Mouse (Mus musculus): Measurements from ENCODE around the gene Pnkp. TPM values are rescaled to one million over a fixed set of nuclear protein-coding genes. Genes with fewer than 3 reads are reported as not detected.
A peak's percentile ranks its signal among the peaks of the same experiment; 100 is the strongest.

Gene Pnkp
- total RNA-seq, 1 experiment from 2014 or later: 26.5 TPM

- ATAC-seq (replicated peaks; ENCODE audit: low read depth, poor library complexity, severe bottlenecking): no peak
Observed at GRCm38 (mm10) chr7:44895206-44895592, 38.3 kb downstream of the Pnkp start.

- ATAC-seq (replicated peaks; ENCODE audit: low read depth, poor library complexity, severe bottlenecking): peak; percentile 79
Observed at GRCm38 (mm10) chr7:44895593-44896434, 38.9 kb downstream of the Pnkp start, which contains the start of gene Fuz. Gene Fuz (plus strand): TSS chr7:44896079.

- ATAC-seq (replicated peaks; ENCODE audit: low read depth, poor library complexity, severe bottlenecking): no peak
Observed at GRCm38 (mm10) chr7:44896499-44896898, 39.6 kb downstream of the Pnkp start.

GRCm38 (mm10) chr7:44898607-44899006 is 41.7 kb downstream of the Pnkp start:
- ATAC-seq (replicated peaks; ENCODE audit: low read depth, poor library complexity, severe bottlenecking): no peak

GRCm38 (mm10) chr7:44900632-44901031 is 43.7 kb downstream of the Pnkp start:
- ATAC-seq (replicated peaks; ENCODE audit: low read depth, poor library complexity, severe bottlenecking): no peak

- ATAC-seq (replicated peaks; ENCODE audit: low read depth, poor library complexity, severe bottlenecking): peak; percentile 60
Observed at GRCm38 (mm10) chr7:44901230-44901722, 44.3 kb downstream of the Pnkp start.

- ATAC-seq (replicated peaks; ENCODE audit: low read depth, poor library complexity, severe bottlenecking): no peak
Observed at GRCm38 (mm10) chr7:44905430-44905829, 48.5 kb downstream of the Pnkp start.

GRCm38 (mm10) chr7:44908706-44909476 is 52.0 kb downstream of the Pnkp start:
- 0 out of 2 replicates have a peak, but pooled peaks have one; percentile 16 for ATAC-seq (replicated peaks; ENCODE audit: low read depth, poor library complexity, severe bottlenecking)

Other genes starting within 250 kb of the Pnkp start
- not detected in 2 replicates for gene Myh14, start 186.3 kb upstream of the Pnkp start, total RNA-seq (2017)
- not detected in 2 replicates for gene Izumo2, start 148.4 kb upstream of the Pnkp start, total RNA-seq (2017)
- gene Vrk3, start 108.7 kb upstream of the Pnkp start, total RNA-seq (2017): 40.0 and 44.7 TPM in 2 replicates
- gene Zfp473, start 106.1 kb upstream of the Pnkp start, total RNA-seq (2017): 2.0 and 3.0 TPM in 2 replicates
- gene Nup62, start 41.1 kb upstream of the Pnkp start, total RNA-seq (2017): 130 and 136 TPM in 2 replicates
- gene Il4i1, start 40.8 kb upstream of the Pnkp start, total RNA-seq (2017): 0.55 and 0.73 TPM in 2 replicates
- 2.1 and 2.7 TPM in 2 replicates for gene Atf5, start 40.5 kb upstream of the Pnkp start, total RNA-seq (2017)
- gene Akt1s1, start 8.1 kb upstream of the Pnkp start, total RNA-seq (2017): 19.7 and 29.0 TPM in 2 replicates
- 21.0 and 32.4 TPM in 2 replicates for gene Tbc1d17, start 8.1 kb upstream of the Pnkp start, total RNA-seq (2017)
- 31.7 and 39.4 TPM in 2 replicates for gene Ptov1, start 12.6 kb downstream of the Pnkp start, total RNA-seq (2017)
- gene Med25, start 35.6 kb downstream of the Pnkp start, total RNA-seq (2017): 12.3 and 13.3 TPM in 2 replicates
- gene Fuz, start 38.9 kb downstream of the Pnkp start, total RNA-seq (2017): 14.7 and 28.1 TPM in 2 replicates
- gene Ap2a1, start 72.4 kb downstream of the Pnkp start, total RNA-seq (2017): 22.4 and 31.1 TPM in 2 replicates
- not detected in 2 replicates for gene Tsks, start 86.1 kb downstream of the Pnkp start, total RNA-seq (2017)
- 0.23 and 1.2 TPM in 2 replicates for gene Cpt1c, start 117.7 kb downstream of the Pnkp start, total RNA-seq (2017)
- 143 and 170 TPM in 2 replicates for gene Prmt1, start 129.4 kb downstream of the Pnkp start, total RNA-seq (2017)
- 92.9 and 129 TPM in 2 replicates for gene Irf3, start 140.5 kb downstream of the Pnkp start, total RNA-seq (2017)
- gene Bcl2l12, start 141.6 kb downstream of the Pnkp start, total RNA-seq (2017): 29.5 and 33.8 TPM in 2 replicates
- 9.6 and 17.0 TPM in 2 replicates for gene Scaf1, start 159.2 kb downstream of the Pnkp start, total RNA-seq (2017)
- gene Rras, start 160.8 kb downstream of the Pnkp start, total RNA-seq (2017): 1.1 TPM in 1 of 2 replicates, not detected in the other
- gene Prr12, start 195.7 kb downstream of the Pnkp start, total RNA-seq (2017): 2.2 and 7.5 TPM in 2 replicates
- 66.0 and 71.2 TPM in 2 replicates for gene Nosip, start 205.3 kb downstream of the Pnkp start, total RNA-seq (2017)
- 3.4 and 3.8 TPM in 2 replicates for gene Prrg2, start 205.5 kb downstream of the Pnkp start, total RNA-seq (2017)
- gene Rcn3, start 235.1 kb downstream of the Pnkp start, total RNA-seq (2017): 23.2 and 37.1 TPM in 2 replicates
- gene Fcgrt, start 246.7 kb downstream of the Pnkp start, total RNA-seq (2017): 4.0 and 4.7 TPM in 2 replicates

All from common myeloid progenitor, adult 5-6 weeks (primary cell).